Mouse (Mus musculus) forebrain, embryonic 16.5 days (tissue): ENCODE measurements around the gene Ttll11. TPM values are rescaled to one million over a fixed set of nuclear protein-coding genes. Genes with fewer than 3 reads are reported as not detected.

Source experiments
- ATAC-seq: fragments of 200-750 bp; cut with Nextera tagmentation; 2 replicates; pipeline ENCODE4 v1.8.0; 2017; ENCODE audit warnings: mild to moderate bottlenecking, moderate library complexity
- H3K27ac ChIP-seq: fragments of 300-500 bp; sonication (generic); 2 replicates; pipeline ENCODE4 v1.5.1; 2014; ENCODE audit warnings: low read length, control low read depth
- H3K27me3 ChIP-seq: fragments of 300-500 bp; sonication (generic); replicated peaks from 2 replicates; pipeline ENCODE4 v1.6.1; 2014; ENCODE audit warnings: low read length; ENCODE audit not compliant: control insufficient read depth, insufficient read depth
- H3K36me3 ChIP-seq: fragments of 300-500 bp; sonication (generic); 2 replicates; pipeline ENCODE4 v1.6.1; 2014; ENCODE audit not compliant: control insufficient read depth, insufficient read depth
- H3K4me1 ChIP-seq: fragments of 300-500 bp; sonication (generic); replicated peaks from 2 replicates; pipeline ENCODE4 v1.6.1; 2014; ENCODE audit warnings: low read length; ENCODE audit not compliant: control insufficient read depth, insufficient read depth
- H3K4me2 ChIP-seq: fragments of 300-500 bp; sonication (generic); 2 replicates; pipeline ENCODE4 v1.6.1; 2014; ENCODE audit warnings: mild to moderate bottlenecking, low read length, control low read depth
- H3K4me3 ChIP-seq: fragments of 300-500 bp; sonication (generic); replicated peaks from 2 replicates; pipeline ENCODE4 v1.5.1; 2014; ENCODE audit warnings: mild to moderate bottlenecking, low read length, control low read depth
- H3K9ac ChIP-seq: fragments of 300-500 bp; sonication (generic); replicated peaks from 2 replicates; pipeline ENCODE4 v1.6.1; 2014; ENCODE audit warnings: low read depth, low read length, control low read depth
- H3K9me3 ChIP-seq: fragments of 300-500 bp; sonication (generic); 2 replicates; pipeline ENCODE4 v1.6.1; 2016; ENCODE audit warnings: low read length; ENCODE audit not compliant: control insufficient read depth
- WGBS: fragments of 180-500 bp; shearing (Covaris S2); extraction: QIAGEN DNeasy Blood & Tissue Kit; methylation state at CpG from one replicate; pipeline ENCODE4 v1.1.7; 2014; 5-methylcytosine and 5-hydroxymethylcytosine counted together
- polyA plus RNA-seq: library from polyadenylated mRNA; unstranded; fragments of >200 nt; fragmentation: Nextera tagmentation; extraction: Ambion mirVana; gene quantifications from 2 replicates; pipeline ENCODE4 v1.2.1, GENCODE M21; 2015

The Ttll11 gene
- polyA plus RNA-seq, 1 experiment from 2014 or later, result 2.5 TPM

- Histone ChIP-seq H3K4me2 (no peak overlapping the region), H3K27me3 (no peaks in the 10 kb centered on the region), H3K9ac (no peak overlapping the region; the same call in 1 of the 2 replicates), H3K36me3 (peaks cover 4% of the 10 kb centered on the region), H3K4me3 (no peak overlapping the region), H3K27ac (0 out of 2 replicates have a peak overlapping the region, but pooled peaks have one; percentile 2), H3K9me3 (no peaks in the 10 kb centered on the region), H3K4me1 (peaks cover 19% of the 10 kb centered on the region)
- WGBS, result 40% methylated on average over 16 of the region's 16 CpGs
- ATAC-seq, result peak; percentile 36
Observed at GRCm38 (mm10) chr2:35729077-35730065, 250.3 kb downstream of the Ttll11 start.

- Histone ChIP-seq H3K27ac (no peak overlapping the region), H3K9me3 (no peaks in the 10 kb centered on the region), H3K4me1 (peaks cover 20% of the 10 kb centered on the region), H3K36me3 (peaks cover 7% of the 10 kb centered on the region), H3K9ac (no peak overlapping the region; the same call in 1 of the 2 replicates), H3K4me2 (no peak overlapping the region), H3K4me3 (no peak overlapping the region), H3K27me3 (no peaks in the 10 kb centered on the region)
- 35% methylated on average over 5 of the region's 5 CpGs for whole genome bisulfite sequencing
- no peak for ATAC-seq
Observed at GRCm38 (mm10) chr2:35728633-35729032, 251.1 kb downstream of the Ttll11 start.

- Histone ChIP-seq H3K36me3 (peaks cover 21% of the 10 kb centered on the region), H3K4me2 (no peak overlapping the region), H3K27me3 (no peaks in the 10 kb centered on the region), H3K9ac (no peak overlapping the region), H3K4me1 (peaks cover 6% of the 10 kb centered on the region), H3K27ac (no peak overlapping the region), H3K4me3 (no peak overlapping the region), H3K9me3 (no peaks in the 10 kb centered on the region)
- ATAC-seq, result no peak
- 71% methylated on average over 7 of the region's 7 CpGs for WGBS
Observed at GRCm38 (mm10) chr2:35723691-35724090, 256.0 kb downstream of the Ttll11 start.

- WGBS, result 97% methylated on average over 6 of the region's 6 CpGs
Observed at GRCm38 (mm10) chr2:35723267-35723666, 256.4 kb downstream of the Ttll11 start.

GRCm38 (mm10) chr2:35722821-35723220 is 256.9 kb downstream of the Ttll11 start:
- no peak overlapping the region for H3K27ac ChIP-seq
- no peak overlapping the region for H3K9ac ChIP-seq
- H3K4me3 ChIP-seq, result no peak overlapping the region
- ATAC-seq, result no peak
- no peak overlapping the region for H3K4me2 ChIP-seq
- H3K27me3 ChIP-seq, result no peaks in the 10 kb centered on the region
- peaks cover 5% of the 10 kb centered on the region; the same call in 1 of the 2 replicates for H3K4me1 ChIP-seq
- WGBS, result 88% methylated on average over 9 of the region's 9 CpGs
- no peaks in the 10 kb centered on the region for H3K9me3 ChIP-seq
- H3K36me3 ChIP-seq, result peaks cover 21% of the 10 kb centered on the region

More at GRCm38 (mm10) chr2:35723267-35723666, 256.4 kb downstream of the Ttll11 start:
- H3K36me3 ChIP-seq, result peaks cover 21% of the 10 kb centered on the region
- ATAC-seq, result no peak
- H3K27ac ChIP-seq, result no peak overlapping the region
- H3K4me3 ChIP-seq, result no peak overlapping the region
- no peaks in the 10 kb centered on the region for H3K9me3 ChIP-seq
- no peaks in the 10 kb centered on the region for H3K27me3 ChIP-seq
- no peak overlapping the region for H3K9ac ChIP-seq
- H3K4me1 ChIP-seq, result peaks cover 5% of the 10 kb centered on the region; the same call in 1 of the 2 replicates
- H3K4me2 ChIP-seq, result no peak overlapping the region

- Histone ChIP-seq H3K9ac (no peak overlapping the region), H3K4me3 (no peak overlapping the region), H3K36me3 (peaks cover 17% of the 10 kb centered on the region), H3K9me3 (no peaks in the 10 kb centered on the region), H3K27ac (no peak overlapping the region), H3K4me2 (no peak overlapping the region), H3K4me1 (peaks cover 5% of the 10 kb centered on the region; the same call in 1 of the 2 replicates), H3K27me3 (no peaks in the 10 kb centered on the region)
- ATAC-seq, result no peak
- WGBS, result 92% methylated on average over 9 of the region's 9 CpGs
Observed at GRCm38 (mm10) chr2:35720956-35721355, 258.8 kb downstream of the Ttll11 start.

- ATAC-seq, result peak; percentile 7; the same call in 1 of the 2 replicates
- H3K4me2 ChIP-seq, result no peak overlapping the region
- H3K36me3 ChIP-seq, result peaks cover 17% of the 10 kb centered on the region
- H3K27ac ChIP-seq, result no peak overlapping the region
- H3K9me3 ChIP-seq, result no peaks in the 10 kb centered on the region
- no peaks in the 10 kb centered on the region for H3K27me3 ChIP-seq
- no peak overlapping the region for H3K9ac ChIP-seq
- peaks cover 5% of the 10 kb centered on the region; the same call in 1 of the 2 replicates for H3K4me1 ChIP-seq
- no peak overlapping the region for H3K4me3 ChIP-seq
- WGBS, result 89% methylated on average over 13 of the region's 13 CpGs
Observed at GRCm38 (mm10) chr2:35720550-35720949, 259.2 kb downstream of the Ttll11 start.

- no peaks in the 10 kb centered on the region for H3K27me3 ChIP-seq
- no peak for ATAC-seq
- H3K4me3 ChIP-seq, result no peak overlapping the region
- no peaks in the 10 kb centered on the region for H3K9me3 ChIP-seq
- H3K36me3 ChIP-seq, result peaks cover 17% of the 10 kb centered on the region
- H3K9ac ChIP-seq, result no peak overlapping the region
- H3K27ac ChIP-seq, result no peak overlapping the region
- peaks cover 5% of the 10 kb centered on the region; the same call in 1 of the 2 replicates for H3K4me1 ChIP-seq
- H3K4me2 ChIP-seq, result no peak overlapping the region
- 87% methylated on average over 12 of the region's 12 CpGs for WGBS
Observed at GRCm38 (mm10) chr2:35720104-35720503, 259.6 kb downstream of the Ttll11 start.

- Histone ChIP-seq H3K27me3 (no peaks in the 10 kb centered on the region), H3K9ac (no peak overlapping the region), H3K27ac (no peak overlapping the region), H3K36me3 (peaks cover 17% of the 10 kb centered on the region), H3K4me2 (no peak overlapping the region), H3K4me3 (no peak overlapping the region), H3K9me3 (no peaks in the 10 kb centered on the region), H3K4me1 (peaks cover 12% of the 10 kb centered on the region)
- WGBS, result 85% methylated on average over 12 of the region's 12 CpGs
- ATAC-seq, result no peak
Observed at GRCm38 (mm10) chr2:35719230-35720005, 260.3 kb downstream of the Ttll11 start.
